Mouse (Mus musculus): ENCODE measurements around the gene Naa38.
"Not testable (repeated sequence)": the region's sequence is repeated elsewhere in the genome, so short reads cannot be mapped to it uniquely, and the experiment has no call there.

Naa38 gene

GRCm38 (mm10) chr11:69373223-69373965 is 21.9 kb upstream of the Naa38 start:
- DNase-seq (ENCODE audit: low spot score) = no peak

DNA sequence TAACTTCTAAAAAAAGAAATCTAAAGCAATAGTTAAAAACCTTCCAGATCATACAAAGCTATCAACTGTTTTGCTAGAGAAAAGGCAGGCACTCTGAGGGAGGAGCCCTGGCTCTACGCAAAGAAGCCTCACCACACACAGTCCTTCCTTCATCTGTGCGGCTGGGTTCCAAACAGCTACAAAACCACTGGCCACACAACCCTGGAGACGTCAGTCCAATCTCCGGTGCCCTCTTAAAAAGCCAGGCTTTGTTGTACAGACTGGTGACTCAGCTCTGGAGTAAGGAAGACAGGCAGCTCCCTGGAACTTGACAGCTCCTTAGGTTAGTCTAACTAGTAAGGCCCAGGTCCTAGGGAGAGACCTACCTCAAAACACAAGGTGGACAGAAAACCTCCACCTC is 19.6 kb upstream of the Naa38 start:
- DNase-seq (ENCODE audit: low spot score) = no peak

DNA sequence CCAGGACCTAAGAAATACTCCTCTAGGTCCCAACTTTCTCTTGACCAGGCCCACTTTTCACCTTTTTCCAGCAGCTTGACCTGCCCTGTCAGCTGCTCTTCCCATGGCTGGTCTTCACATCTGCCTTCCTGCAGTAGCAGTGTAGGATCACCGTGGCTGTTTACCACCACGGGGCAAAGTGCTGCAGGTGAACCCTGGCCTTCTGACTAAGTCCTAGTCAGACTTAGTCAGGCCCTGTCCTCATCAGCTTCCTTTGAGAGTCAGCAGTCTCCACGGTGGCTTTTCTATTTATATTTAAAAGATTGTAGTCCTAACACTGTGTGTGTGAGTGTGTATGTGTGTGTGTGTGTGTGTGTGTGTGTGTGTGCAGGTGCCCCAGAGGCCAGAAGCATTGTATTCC is 17.5 kb upstream of the Naa38 start:
- no peak for DNase-seq (ENCODE audit: low spot score)

DNA sequence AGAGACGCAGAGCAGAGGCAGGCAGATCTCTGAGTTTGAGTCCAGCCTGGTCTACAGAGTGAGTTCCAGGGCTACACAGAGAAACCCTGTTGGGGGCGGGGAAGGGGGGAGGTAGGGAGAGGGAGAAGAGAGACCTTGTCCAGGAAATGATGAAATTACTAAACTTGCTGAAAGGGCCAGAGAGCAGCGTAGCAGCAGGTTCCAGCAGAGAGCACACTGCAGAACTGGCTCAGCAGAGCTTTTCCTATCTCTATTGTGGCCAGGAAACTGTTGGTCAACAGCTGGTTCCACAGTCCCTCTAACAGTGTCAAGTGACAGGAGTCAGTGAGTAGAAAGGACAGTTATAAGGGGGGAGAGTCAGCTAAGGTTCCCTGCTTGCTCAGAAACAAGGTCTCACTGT is 15.7 kb upstream of the Naa38 start:
- no peak for DNase-seq (ENCODE audit: low spot score)

GRCm38 (mm10) chr11:69381356-69381755 is 13.9 kb upstream of the Naa38 start:
- DNase-seq (ENCODE audit: low spot score) = no peak

DNA sequence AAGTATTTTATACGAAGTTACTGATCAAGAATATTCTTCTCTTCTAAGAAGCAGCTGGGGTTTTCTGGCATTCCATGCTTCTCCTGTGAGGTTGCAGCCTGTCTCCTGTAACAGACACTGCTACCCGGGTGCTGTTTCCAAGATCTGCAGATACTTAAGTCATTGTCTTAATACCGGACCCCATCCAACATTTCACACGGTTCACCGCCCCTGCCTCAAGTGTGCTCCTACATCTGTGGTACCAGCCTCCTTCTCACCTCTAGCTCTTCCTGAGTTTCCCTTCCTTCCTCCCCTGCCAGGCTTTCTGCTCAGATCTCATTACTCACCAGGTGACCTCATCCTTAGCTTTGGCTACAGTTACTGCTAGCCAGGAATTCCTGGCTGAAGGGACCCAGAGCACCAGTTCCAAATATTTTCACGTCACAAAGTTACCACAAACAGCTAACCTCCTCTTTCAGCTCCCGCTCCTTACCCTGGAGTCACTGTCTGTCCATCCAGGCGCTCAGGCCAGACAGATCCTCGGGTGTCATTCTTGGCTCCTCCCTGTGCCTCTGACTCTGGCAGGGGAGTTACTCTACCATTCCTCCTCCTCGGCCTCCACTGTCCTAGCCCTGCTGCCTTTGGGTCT is 12.7 kb upstream of the Naa38 start:
- no peak for DNase-seq (ENCODE audit: low spot score)

GRCm38 (mm10) chr11:69384979-69385378 is 10.3 kb upstream of the Naa38 start:
- DNase-seq (ENCODE audit: low spot score) = no peak

DNA sequence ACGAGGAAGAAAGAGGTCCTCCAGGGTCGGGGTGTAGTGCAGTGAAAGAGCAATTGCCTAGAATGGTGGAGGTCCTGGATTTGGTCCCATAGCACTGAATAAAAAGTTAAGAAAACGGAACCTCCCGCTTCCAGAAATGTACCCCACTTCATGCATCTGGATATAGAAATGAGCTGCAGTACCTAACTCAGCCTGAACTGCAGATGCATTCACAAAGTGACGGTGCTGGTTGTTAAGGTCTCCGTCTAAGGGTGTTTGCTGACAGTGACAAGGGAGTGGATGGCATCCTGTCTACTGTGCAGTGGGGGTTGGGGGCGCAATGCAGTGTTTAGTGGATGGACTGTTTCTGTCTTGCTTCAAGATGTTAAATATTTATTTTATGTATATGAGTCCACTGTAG is 8.5 kb upstream of the Naa38 start:
- no peak for DNase-seq (ENCODE audit: low spot score)

DNA sequence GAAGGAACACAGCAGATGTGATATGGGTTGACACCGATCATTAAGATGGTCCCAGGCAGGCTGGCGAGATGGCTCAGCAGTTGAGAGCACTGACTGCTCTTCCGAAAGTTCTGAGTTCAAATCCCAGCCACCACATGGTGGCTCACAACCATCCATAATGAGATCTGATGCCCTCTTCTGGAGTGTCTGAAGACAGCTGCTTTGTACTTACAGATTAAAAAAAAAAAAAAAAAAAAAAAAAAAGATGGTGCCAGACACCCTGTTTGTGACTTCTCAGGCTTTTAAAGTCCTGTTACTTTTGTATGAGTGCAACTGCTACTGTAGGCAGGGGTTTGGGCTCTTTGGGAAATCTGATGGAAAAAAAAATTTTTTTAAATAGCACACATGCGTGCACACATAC is 6.6 kb upstream of the Naa38 start:
- no peak for DNase-seq (ENCODE audit: low spot score)

DNA sequence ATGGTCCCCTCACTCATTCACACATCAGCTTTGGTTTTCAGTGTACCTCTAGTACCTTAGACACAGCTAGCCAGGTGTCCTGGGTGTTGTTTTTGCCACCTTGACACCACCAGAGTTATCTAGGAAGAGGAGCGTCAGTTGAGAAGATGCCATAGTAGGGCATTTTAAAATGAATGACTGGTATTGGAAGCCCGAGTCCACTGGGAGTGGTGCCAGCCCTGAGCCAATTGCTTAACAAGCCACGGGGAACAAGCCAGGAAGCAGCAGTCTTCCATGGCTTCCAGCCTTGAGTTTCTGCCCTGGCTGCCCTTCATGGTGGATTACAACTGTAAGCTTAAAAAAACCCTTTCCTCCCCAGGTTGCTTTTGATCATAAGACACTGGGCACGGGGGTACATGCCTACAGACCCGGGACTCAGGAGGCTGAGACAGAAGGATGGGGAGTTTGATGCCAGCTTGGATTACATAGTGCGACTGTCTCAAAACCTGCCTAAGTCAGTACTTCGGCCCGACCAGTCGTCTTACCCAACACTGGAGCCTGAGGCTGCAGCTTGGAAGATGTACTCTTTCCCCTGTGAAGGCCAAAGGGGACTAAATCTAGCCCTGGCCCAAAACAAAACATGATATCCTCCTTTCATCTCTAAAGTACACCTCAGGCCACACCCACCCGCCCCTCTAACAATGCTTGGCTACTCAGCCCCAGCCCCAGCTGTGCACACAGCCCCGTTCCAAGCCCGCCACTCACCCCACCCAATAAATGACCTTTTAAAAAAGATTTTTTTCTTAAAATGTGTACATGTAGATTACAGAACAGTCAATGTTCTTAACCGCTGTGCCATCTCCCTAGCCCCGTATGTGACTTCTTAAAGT is 5.5 kb upstream of the Naa38 start:
- no peak for DNase-seq (ENCODE audit: low spot score)

DNA sequence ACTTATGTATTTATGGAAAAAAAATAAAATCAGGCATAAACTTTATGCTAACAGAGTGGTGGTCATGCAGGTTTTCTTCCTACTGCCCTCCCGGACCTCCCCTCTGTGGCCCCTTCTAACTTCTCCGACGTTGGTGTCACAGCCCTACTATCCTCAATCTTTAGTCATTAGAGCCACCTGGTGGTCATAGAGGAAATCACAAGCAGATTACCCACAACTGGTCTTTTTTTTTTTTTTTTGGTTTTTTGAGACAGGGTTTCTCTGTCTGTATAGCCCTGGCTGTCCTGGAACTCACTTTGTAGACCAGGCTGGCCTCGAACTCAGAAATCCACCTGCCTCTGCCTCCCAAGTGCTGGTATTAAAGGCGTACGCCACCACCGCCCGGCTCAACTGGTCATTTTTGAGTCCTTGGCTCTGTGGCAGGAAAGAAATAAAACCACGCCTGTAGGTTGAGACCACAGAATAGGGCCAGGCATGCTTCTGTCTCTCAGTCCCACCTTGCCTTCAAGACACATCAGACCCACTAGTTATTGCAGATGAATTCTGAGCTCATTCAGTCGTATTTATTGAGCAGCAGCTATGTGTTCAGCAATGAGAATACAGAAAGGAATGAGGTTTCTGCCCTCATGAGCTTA is 4.8 kb upstream of the Naa38 start:
- DNase-seq (ENCODE audit: low spot score) = peak; percentile 69

GRCm38 (mm10) chr11:69394591-69395167 is 608 bp upstream of the Naa38 start:
- DNase-seq (ENCODE audit: low spot score) = not testable (repeated sequence)

GRCm38 (mm10) chr11:69395634-69396373 is 517 bp downstream of the Naa38 start:
- peak; percentile 97 for DNase-seq (ENCODE audit: low spot score)

DNA sequence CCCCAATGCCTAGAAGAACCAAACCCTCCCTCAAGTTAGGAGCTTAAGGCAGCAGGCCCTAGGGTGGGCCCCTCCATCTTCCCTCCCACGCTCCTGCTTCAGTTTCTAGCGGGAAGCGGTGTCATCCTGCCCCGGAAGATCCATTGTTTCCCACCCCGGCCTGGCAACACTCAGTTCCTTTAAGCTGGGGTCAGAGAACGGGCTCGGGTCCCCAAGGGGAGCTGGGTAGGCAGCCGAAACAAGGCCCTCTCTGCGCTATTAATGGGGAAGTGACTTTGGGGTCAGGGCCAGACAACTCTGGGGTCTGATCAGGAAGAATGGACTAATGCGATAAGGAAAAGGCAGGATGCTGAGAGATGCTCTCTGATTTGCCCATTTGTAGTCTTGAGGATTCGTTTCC is 1.5 kb downstream of the Naa38 start:
- no peak for DNase-seq (ENCODE audit: low spot score)

- no peak for DNase-seq (ENCODE audit: low spot score)
Observed at GRCm38 (mm10) chr11:69397581-69398057, 2.3 kb downstream of the Naa38 start.

- no peak for DNase-seq (ENCODE audit: low spot score)
Observed at GRCm38 (mm10) chr11:69398059-69398458, 2.8 kb downstream of the Naa38 start, which contains the start of gene Tmem88. Gene Tmem88 (minus strand): TSS chr11:69398234.

GRCm38 (mm10) chr11:69398486-69399200 is 3.4 kb downstream of the Naa38 start:
- DNase-seq (ENCODE audit: low spot score) = no peak

GRCm38 (mm10) chr11:69399201-69400082 is 4.2 kb downstream of the Naa38 start:
- no peak for DNase-seq (ENCODE audit: low spot score)

- DNase-seq (ENCODE audit: low spot score) = no peak
Observed at GRCm38 (mm10) chr11:69400083-69400850, 5.0 kb downstream of the Naa38 start.

Measured in T-cell, adult 2 months (primary cell).